Mouse (Mus musculus): Measurements from ENCODE around the gene Sptan1.
A peak's percentile ranks its signal among the peaks of the same experiment; 100 is the strongest.

The Sptan1 gene

GRCm38 (mm10) chr2:30061215-30062166 lies 96.1 kb downstream of the Sptan1 start:
- DNase-seq (ENCODE audit: low spot score), result no peak

DNA sequence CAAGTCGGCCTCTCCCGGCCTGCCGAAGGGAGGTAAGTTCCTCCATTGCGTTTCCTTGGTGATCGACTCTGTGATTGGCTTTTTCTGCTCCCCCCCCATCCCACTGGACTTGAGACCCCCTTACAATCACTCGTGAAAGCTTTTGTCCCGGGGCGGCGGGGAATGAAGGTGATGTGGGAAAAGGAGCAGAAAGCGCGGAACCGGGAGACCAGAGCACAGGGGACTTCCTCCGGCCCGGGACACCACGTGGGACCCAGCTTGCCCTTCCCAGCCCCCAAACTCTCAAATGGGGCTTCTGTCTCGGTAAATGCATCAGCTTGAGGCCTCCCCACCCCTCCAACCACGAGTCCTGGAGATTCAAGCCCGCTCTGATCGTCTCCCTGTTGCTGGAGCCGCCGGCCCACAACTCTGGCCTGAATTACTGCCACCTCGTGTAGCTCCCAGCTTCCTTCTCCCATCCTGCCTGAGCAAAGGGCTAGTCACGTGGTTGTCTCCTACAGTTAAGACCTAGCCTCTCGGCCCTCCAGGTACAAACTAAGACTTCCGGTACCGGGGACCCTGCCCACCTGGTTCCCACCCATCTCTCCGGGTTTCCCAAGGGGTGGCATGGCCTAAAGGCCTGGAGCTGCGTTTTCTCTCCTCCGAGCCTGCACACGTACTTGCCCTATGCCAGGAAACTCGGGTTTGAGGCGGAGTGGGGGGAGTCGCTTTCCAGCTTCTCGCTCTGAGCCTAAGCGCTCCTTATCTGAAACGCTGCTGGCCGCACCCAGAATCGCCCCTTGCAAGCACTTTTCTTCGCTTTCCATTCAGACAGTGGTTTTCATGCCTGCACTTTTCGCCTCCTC lies 97.1 kb downstream of the Sptan1 start:
- peak; percentile 75 for DNase-seq (ENCODE audit: low spot score)

GRCm38 (mm10) chr2:30063235-30063634 lies 97.9 kb downstream of the Sptan1 start:
- no peak for DNase-seq (ENCODE audit: low spot score)

DNA sequence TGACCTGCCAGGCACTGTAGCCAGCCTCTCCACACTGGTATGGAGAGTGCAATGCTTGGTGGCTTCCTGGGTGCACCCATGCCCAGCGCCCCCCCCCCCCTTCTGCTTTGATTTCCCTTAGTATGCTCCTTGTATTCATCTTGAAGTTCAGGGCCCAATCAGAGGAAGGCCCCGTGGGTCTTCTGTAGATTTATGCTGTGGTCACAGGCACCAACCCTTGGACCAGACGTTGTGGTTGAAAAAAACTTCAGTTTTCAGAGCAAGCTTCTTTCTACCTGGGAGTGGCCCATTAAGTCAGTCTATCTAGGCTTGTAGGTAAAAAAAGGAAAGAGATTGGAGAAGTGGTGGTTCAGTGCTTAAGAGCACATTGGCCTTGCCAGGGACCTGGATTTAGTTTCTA lies 98.4 kb downstream of the Sptan1 start:
- DNase-seq (ENCODE audit: low spot score), result no peak

- DNase-seq (ENCODE audit: low spot score), result no peak
Measured at GRCm38 (mm10) chr2:30064298-30064697, 98.9 kb downstream of the Sptan1 start.

DNA sequence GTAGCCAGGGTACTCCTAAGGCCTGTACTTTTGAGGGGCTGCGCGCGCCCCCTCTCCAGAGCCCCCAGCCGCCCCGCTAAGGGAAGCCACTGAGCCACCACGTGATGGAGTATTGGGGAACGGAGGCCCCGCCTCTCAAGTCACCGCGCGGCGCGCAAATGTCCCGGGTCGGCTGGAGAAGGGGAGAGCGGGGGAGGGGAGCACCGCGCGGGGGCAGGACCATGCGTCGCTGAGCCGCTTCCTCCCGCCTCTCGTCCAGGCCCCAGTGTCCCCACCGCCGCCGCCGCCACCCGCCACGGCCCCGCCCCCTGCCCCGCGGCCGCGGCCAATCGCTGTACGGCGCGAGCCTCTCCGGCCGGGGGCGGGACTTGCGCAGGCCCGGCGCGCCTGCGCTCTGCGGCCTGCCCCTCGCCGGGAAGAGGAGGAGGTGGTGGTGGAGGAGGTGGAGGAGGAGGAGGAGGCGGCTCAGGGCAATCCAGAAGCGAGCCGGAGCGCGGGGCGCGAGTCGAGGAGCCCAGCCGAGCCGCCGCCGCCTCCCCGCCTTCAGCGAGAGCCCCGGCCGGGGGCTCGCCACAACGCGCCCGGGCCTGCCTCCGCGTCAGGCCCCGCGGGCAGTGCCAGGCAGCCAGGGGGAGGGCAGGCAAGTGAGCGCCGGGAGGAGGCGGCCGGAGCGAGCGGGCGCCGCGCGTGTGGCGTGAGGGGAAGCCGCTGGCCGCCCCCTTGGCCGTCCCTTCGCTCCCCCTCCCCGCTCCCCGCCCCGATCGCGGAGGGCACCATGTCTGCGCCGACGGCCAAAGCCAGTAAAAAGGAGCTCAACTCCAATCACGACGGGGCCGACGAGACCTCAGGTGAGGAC lies 100.9 kb downstream of the Sptan1 start:
- peak; percentile 88 for DNase-seq (ENCODE audit: low spot score)

GRCm38 (mm10) chr2:30067031-30067888 lies 101.9 kb downstream of the Sptan1 start:
- no peak for DNase-seq (ENCODE audit: low spot score)

DNA sequence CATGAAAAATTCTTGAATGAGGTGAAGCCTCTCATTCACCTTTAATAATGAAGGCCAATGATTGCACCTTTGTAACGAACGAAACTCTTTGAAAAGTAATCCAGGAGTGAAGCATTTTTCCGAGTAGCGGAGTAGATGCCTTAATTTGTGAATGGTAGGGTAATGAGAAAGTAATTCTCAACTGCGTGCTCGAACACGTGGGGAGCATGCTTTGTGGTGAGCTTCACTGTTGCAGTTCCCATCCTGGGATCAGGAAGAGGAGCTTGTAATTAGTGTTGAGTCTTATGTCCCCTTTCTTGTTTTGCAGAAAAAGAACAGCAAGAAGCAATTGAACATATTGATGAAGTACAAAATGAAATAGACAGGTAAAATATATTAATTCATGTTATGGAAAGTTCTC lies 102.6 kb downstream of the Sptan1 start:
- DNase-seq (ENCODE audit: low spot score), result no peak

DNA sequence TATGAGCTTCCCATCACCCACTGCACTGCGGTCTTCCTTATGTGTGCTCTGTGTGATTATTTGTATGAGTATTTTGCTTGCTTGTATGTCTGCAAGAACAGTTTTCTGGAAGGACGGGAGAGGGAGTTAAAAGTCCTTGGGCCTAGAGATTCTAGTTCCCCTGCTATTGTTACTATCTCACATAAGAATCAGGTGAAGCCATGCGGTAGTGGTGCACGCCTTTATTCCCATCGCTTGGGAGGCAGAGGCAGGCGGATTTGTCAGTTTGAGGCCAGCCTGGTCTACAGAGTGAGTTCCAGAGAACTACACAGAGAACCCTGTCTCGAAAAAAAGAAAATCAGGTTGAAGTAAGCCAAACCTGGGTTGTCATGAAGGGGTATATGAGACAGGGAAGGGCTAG lies 107.5 kb downstream of the Sptan1 start:
- DNase-seq (ENCODE audit: low spot score), result no peak

GRCm38 (mm10) chr2:30073285-30073684 lies 107.9 kb downstream of the Sptan1 start:
- no peak for DNase-seq (ENCODE audit: low spot score)

GRCm38 (mm10) chr2:30075625-30076024 lies 110.3 kb downstream of the Sptan1 start:
- no peak for DNase-seq (ENCODE audit: low spot score)

- no peak for DNase-seq (ENCODE audit: low spot score)
Measured at GRCm38 (mm10) chr2:30076439-30076838, 111.1 kb downstream of the Sptan1 start.

- DNase-seq (ENCODE audit: low spot score), result no peak
Measured at GRCm38 (mm10) chr2:30076959-30077358, 111.6 kb downstream of the Sptan1 start.

DNA sequence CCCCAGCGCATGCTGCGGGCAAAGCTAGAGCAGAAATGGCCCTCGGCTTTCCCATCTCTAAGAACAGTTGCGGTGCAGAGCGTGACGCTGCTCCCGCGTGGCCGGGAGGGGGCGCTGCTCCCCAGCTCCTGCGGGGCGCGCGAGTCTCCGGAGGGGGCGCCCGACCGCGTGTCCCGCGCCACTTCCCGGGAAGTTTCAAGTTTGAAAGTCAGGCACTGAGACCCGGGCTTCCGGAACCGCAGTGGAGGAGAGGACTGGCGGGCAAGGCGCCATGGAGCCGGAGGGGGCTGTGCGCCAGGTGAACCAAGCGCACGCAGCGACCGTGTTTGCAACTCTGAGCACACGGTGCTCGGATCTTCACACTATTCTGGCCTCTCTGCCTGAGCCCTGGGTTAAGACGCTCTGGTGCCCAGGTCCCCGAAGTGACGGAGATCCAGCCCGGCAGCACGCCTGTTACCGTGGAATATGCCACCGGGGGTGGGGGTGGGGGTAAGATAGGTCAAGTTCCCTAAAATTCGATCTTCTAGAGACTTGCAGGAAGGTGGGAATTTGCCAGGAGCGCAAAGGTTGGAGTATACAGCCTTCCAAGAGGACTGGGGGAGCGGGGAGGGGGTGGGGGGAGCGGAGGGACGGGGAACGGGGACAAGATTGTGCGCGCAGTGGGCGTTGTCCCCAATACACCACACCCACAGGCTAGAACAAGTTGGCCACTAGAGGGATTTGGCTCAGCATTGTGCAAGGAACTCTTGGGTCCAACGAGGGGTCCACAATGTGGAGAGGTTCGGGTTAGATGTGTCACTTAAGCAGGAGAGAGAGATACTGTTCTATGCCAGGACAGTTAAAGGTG lies 112.4 kb downstream of the Sptan1 start, which contains the start of gene Pkn3:
Gene Pkn3, plus strand, starts transcription at position 183 of the 847 bp plus-strand sequence.
- peak; percentile 71 for DNase-seq (ENCODE audit: low spot score)

DNA sequence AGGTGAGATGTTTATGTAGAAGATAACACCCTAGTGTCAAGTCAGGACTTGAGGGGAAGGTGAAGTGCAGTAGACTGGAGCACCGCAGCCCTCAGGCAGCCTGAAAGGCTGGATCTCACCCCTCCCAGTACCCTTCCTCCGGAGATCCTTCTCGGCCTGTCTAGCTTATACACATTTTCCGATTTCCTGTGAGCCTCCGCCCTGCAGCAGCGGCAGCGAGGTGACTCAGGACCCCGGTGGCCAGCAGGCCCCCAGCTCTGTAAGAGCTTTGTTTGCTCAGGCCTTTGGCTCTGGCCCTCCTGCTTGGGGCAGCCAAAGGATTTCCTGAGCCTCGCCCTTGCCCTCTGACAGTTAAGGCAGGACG lies 113.0 kb downstream of the Sptan1 start:
- DNase-seq (ENCODE audit: low spot score), result no peak

DNA sequence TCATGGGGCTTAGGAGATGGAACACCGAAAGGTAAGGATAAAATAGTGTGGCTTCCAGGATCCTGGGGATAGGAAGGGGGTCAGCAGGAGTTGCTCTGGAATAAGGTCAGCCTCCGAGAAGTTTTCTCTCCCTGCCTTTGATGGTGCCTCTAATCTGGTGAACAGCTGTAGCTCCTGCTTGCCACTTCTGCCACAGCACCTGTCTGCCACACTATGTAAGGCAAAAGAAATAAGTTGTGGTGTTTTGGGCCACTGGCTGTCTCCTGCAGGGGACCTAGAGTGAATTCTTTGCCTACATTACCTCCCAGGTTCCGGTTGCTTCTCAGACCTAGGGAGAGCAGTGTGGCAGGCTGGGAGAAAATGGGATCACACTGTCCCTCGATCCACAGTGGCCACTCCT lies 113.4 kb downstream of the Sptan1 start:
- DNase-seq (ENCODE audit: low spot score), result no peak

GRCm38 (mm10) chr2:30080181-30080800 lies 114.9 kb downstream of the Sptan1 start:
- no peak for DNase-seq (ENCODE audit: low spot score)
